Mouse (Mus musculus) hindlimb bud, embryonic 11.5 days (tissue): ENCODE data around the gene Psme1.

Experiments used
- DNase-seq: peaks from one replicate; pipeline ENCODE4 v3.0.0-alpha.2; 2012; ENCODE audit warnings: low read depth, low spot score; ENCODE audit errors: extremely low spot score

Gene Psme1

GRCm38 (mm10) chr14:55570588-55570987 is 7.3 kb upstream of the Psme1 start:
- DNase-seq, result no peak

GRCm38 (mm10) chr14:55571760-55572159 is 6.2 kb upstream of the Psme1 start:
- DNase-seq, result no peak

GRCm38 (mm10) chr14:55575302-55575701 is 2.6 kb upstream of the Psme1 start, which contains the start of gene Fitm1:
Gene Fitm1, plus strand, starts transcription at chr14:55575617.
- no peak for DNase-seq

- no peak for DNase-seq
Observed at GRCm38 (mm10) chr14:55575711-55576110, 2.2 kb upstream of the Psme1 start.

- no peak for DNase-seq
Observed at GRCm38 (mm10) chr14:55576376-55576775, 1.5 kb upstream of the Psme1 start.

GRCm38 (mm10) chr14:55578668-55579269 is 846 bp downstream of the Psme1 start:
- DNase-seq, result no peak

GRCm38 (mm10) chr14:55579511-55580496 is 1.9 kb downstream of the Psme1 start:
- no peak for DNase-seq

GRCm38 (mm10) chr14:55580731-55581130 is 2.8 kb downstream of the Psme1 start:
- DNase-seq, result no peak

- no peak for DNase-seq
Observed at GRCm38 (mm10) chr14:55581981-55582681, 4.2 kb downstream of the Psme1 start.

GRCm38 (mm10) chr14:55584303-55584701 is 6.4 kb downstream of the Psme1 start:
- no peak for DNase-seq

GRCm38 (mm10) chr14:55584702-55585565 is 7.0 kb downstream of the Psme1 start, which contains the start of gene Emc9:
Gene Emc9, minus strand, starts transcription at chr14:55585302.
- no peak for DNase-seq

- DNase-seq, result no peak
Observed at GRCm38 (mm10) chr14:55585566-55585960, 7.6 kb downstream of the Psme1 start.

GRCm38 (mm10) chr14:55586149-55586548 is 8.2 kb downstream of the Psme1 start:
- no peak for DNase-seq

- DNase-seq, result no peak
Observed at GRCm38 (mm10) chr14:55589271-55589670, 11.3 kb downstream of the Psme1 start.

GRCm38 (mm10) chr14:55589771-55590448 is 12.0 kb downstream of the Psme1 start:
- DNase-seq, result no peak

- peak; percentile 74 for DNase-seq
Observed at GRCm38 (mm10) chr14:55590748-55591330, 12.9 kb downstream of the Psme1 start, which contains the start of gene Psme2. Gene Psme2, minus strand, starts transcription at chr14:55591113.

GRCm38 (mm10) chr14:55591331-55591891 is 13.5 kb downstream of the Psme1 start, which contains the start of gene Rnf31:
Gene Rnf31, plus strand, starts transcription at chr14:55591708.
- DNase-seq, result peak; percentile 77

- DNase-seq, result no peak
Observed at GRCm38 (mm10) chr14:55592226-55592625, 14.3 kb downstream of the Psme1 start.
